Mouse (Mus musculus) heart, embryonic 16.5 days (tissue): ENCODE data around the gene Has3. TPM values are rescaled to one million over a fixed set of nuclear protein-coding genes. Genes with fewer than 3 reads are reported as not detected.
"Not testable (repeated sequence)": the region's sequence is repeated elsewhere in the genome, so short reads cannot be mapped to it uniquely, and the experiment has no call there.

Experiments
- ATAC-seq: fragments of 200-750 bp; cut with Nextera tagmentation; replicated peaks from 2 replicates; pipeline ENCODE4 v1.8.0; 2017; ENCODE audit warnings: moderate number of reproducible peaks; ENCODE audit not compliant: insufficient read depth, low FRiP score; ENCODE audit errors: extremely low read depth
- H3K27ac ChIP-seq: fragments of 300-500 bp; sonication (generic); 2 replicates; pipeline ENCODE4 v1.5.1; 2014; ENCODE audit warnings: mild to moderate bottlenecking, low read length, control low read depth, moderate library complexity
- H3K27me3 ChIP-seq: fragments of 300-500 bp; sonication (generic); 2 replicates; pipeline ENCODE4 v1.6.1; 2014; ENCODE audit warnings: low read length, mixed read lengths; ENCODE audit not compliant: control insufficient read depth, insufficient read depth
- H3K36me3 ChIP-seq: fragments of 300-500 bp; sonication (generic); 2 replicates; pipeline ENCODE4 v1.6.1; 2014; ENCODE audit not compliant: control insufficient read depth, insufficient read depth
- H3K4me1 ChIP-seq: fragments of 300-500 bp; sonication (generic); 2 replicates; pipeline ENCODE4 v1.6.1; 2014; ENCODE audit warnings: low read length, mixed read lengths; ENCODE audit not compliant: control insufficient read depth, insufficient read depth
- H3K4me2 ChIP-seq: fragments of 300-500 bp; sonication (generic); 2 replicates; pipeline ENCODE4 v1.6.1; 2014; ENCODE audit warnings: low read depth, mild to moderate bottlenecking, control low read depth, low read length
- H3K4me3 ChIP-seq: fragments of 300-500 bp; sonication (generic); 2 replicates; pipeline ENCODE4 v1.5.1; 2014; ENCODE audit warnings: mild to moderate bottlenecking, control low read depth, low read length
- H3K9ac ChIP-seq: fragments of 300-500 bp; sonication (generic); 2 replicates; pipeline ENCODE4 v1.6.1; 2014; ENCODE audit warnings: low read length, control low read depth
- H3K9me3 ChIP-seq: fragments of 300-500 bp; sonication (generic); replicated peaks from 2 replicates; pipeline ENCODE4 v1.6.1; 2016; ENCODE audit warnings: low read length; ENCODE audit not compliant: control insufficient read depth
- WGBS: fragments of 180-500 bp; shearing (Covaris S2); extraction: QIAGEN DNeasy Blood & Tissue Kit; methylation state at CpG from one replicate; pipeline ENCODE4 v1.1.7; 2014; 5-methylcytosine and 5-hydroxymethylcytosine counted together
- polyA plus RNA-seq: library from polyadenylated mRNA; unstranded; fragments of >200 nt; fragmentation: Nextera tagmentation; extraction: Ambion mirVana; gene quantifications from 2 replicates; pipeline ENCODE4 v1.2.1, GENCODE M21; 2015

Gene Has3
- polyA plus RNA-seq, 1 experiment from 2014 or later = 0.26 TPM

GRCm38 (mm10) chr8:106872454-106873034, 2.5 kb downstream of the Has3 start:
- WGBS = 28% methylated on average over 8 of the region's 8 CpGs
- Histone ChIP-seq H3K9ac (peak overlapping the region; percentile 74), H3K27me3 (peaks cover 15% of the 10 kb centered on the region)

GRCm38 (mm10) chr8:106880121-106880707, 10.2 kb downstream of the Has3 start:
- H3K4me1 ChIP-seq = no peaks in the 10 kb centered on the region
- no peak overlapping the region for H3K27ac ChIP-seq
- H3K4me2 ChIP-seq = no peak overlapping the region
- H3K27me3 ChIP-seq = no peaks in the 10 kb centered on the region
- 78% methylated on average over 8 of the region's 8 CpGs for WGBS
- no peak overlapping the region for H3K9ac ChIP-seq
- no peak overlapping the region for H3K4me3 ChIP-seq
- H3K36me3 ChIP-seq = peaks cover 14% of the 10 kb centered on the region; the same call in 1 of the 2 replicates
- no peaks in the 10 kb centered on the region for H3K9me3 ChIP-seq
- no peak for ATAC-seq

More at GRCm38 (mm10) chr8:106872454-106873034, 2.5 kb downstream of the Has3 start:
- H3K36me3 ChIP-seq = no peaks in the 10 kb centered on the region
- no peaks in the 10 kb centered on the region for H3K9me3 ChIP-seq
- peak overlapping the region; percentile 67 for H3K4me3 ChIP-seq
- H3K27ac ChIP-seq = no peak overlapping the region
- H3K4me1 ChIP-seq = peaks cover 20% of the 10 kb centered on the region
- H3K4me2 ChIP-seq = peak overlapping the region; percentile 100
- no peak for ATAC-seq

GRCm38 (mm10) chr8:106884094-106884493, 14.1 kb downstream of the Has3 start:
- H3K27ac ChIP-seq, H3K4me2 ChIP-seq, H3K9ac ChIP-seq, H3K27me3 ChIP-seq, ATAC-seq, H3K4me1 ChIP-seq, H3K4me3 ChIP-seq, H3K9me3 ChIP-seq: not testable (repeated sequence)
- H3K36me3 ChIP-seq = peaks cover 28% of the 10 kb centered on the region
- WGBS = 93% methylated on average over 11 of the region's 11 CpGs

GRCm38 (mm10) chr8:106884826-106885400, 14.9 kb downstream of the Has3 start:
- H3K4me1 ChIP-seq = peaks cover 14% of the 10 kb centered on the region
- H3K36me3 ChIP-seq = peaks cover 28% of the 10 kb centered on the region
- not testable (repeated sequence) for ATAC-seq, H3K4me2 ChIP-seq, H3K27me3 ChIP-seq, H3K4me3 ChIP-seq, H3K9me3 ChIP-seq, H3K9ac ChIP-seq, H3K27ac ChIP-seq
- WGBS = 86% methylated on average over 4 of the region's 4 CpGs

GRCm38 (mm10) chr8:106887336-106888189, 17.5 kb downstream of the Has3 start:
- no peaks in the 10 kb centered on the region for H3K9me3 ChIP-seq
- ATAC-seq = peak; percentile 63; the same call in 1 of the 2 replicates
- no peak overlapping the region for H3K9ac ChIP-seq
- H3K36me3 ChIP-seq = peaks cover 23% of the 10 kb centered on the region
- no peak overlapping the region for H3K27ac ChIP-seq
- H3K4me2 ChIP-seq = no peak overlapping the region
- no peaks in the 10 kb centered on the region for H3K27me3 ChIP-seq
- WGBS = 36% methylated on average over 5 of the region's 5 CpGs
- H3K4me3 ChIP-seq = no peak overlapping the region
- peaks cover 24% of the 10 kb centered on the region for H3K4me1 ChIP-seq

GRCm38 (mm10) chr8:106888803-106889202, 18.8 kb downstream of the Has3 start:
- Histone ChIP-seq H3K9me3 (no peaks in the 10 kb centered on the region), H3K4me3 (no peak overlapping the region), H3K27ac (no peak overlapping the region), H3K4me1 (peaks cover 24% of the 10 kb centered on the region), H3K36me3 (peaks cover 14% of the 10 kb centered on the region), H3K27me3 (no peaks in the 10 kb centered on the region), H3K4me2 (no peak overlapping the region), H3K9ac (no peak overlapping the region)
- ATAC-seq = no peak
- WGBS = 50% methylated on average over 3 of the region's 3 CpGs

- Histone ChIP-seq H3K27me3 (no peaks in the 10 kb centered on the region), H3K36me3 (peaks cover 13% of the 10 kb centered on the region), H3K4me1 (peaks cover 37% of the 10 kb centered on the region), H3K27ac (peak overlapping the region; percentile 97), H3K9ac (peak overlapping the region; percentile 92), H3K9me3 (no peaks in the 10 kb centered on the region), H3K4me2 (peak overlapping the region; percentile 84), H3K4me3 (peak overlapping the region; percentile 91)
- ATAC-seq = no peak; the same call in 1 of the 2 replicates
- 1% methylated on average over 15 of the region's 15 CpGs for WGBS
These were observed 22.3 kb downstream of the Has3 start for GRCm38 (mm10) chr8:106892210-106892805.

GRCm38 (mm10) chr8:106892806-106893451, 22.9 kb downstream of the Has3 start:
- 1% methylated on average over 50 of the region's 57 CpGs for WGBS
- Histone ChIP-seq H3K9me3 (no peaks in the 10 kb centered on the region), H3K4me3 (peak overlapping the region; percentile 91), H3K27ac (peak overlapping the region; percentile 97), H3K27me3 (no peaks in the 10 kb centered on the region), H3K36me3 (peaks cover 15% of the 10 kb centered on the region), H3K4me2 (peak overlapping the region; percentile 84), H3K4me1 (peaks cover 35% of the 10 kb centered on the region), H3K9ac (peak overlapping the region; percentile 92)
- peak; percentile 69 for ATAC-seq
